Mouse (Mus musculus): ENCODE measurements around the gene Smyd1. TPM values are rescaled to one million over a fixed set of nuclear protein-coding genes. Genes with fewer than 3 reads are reported as not detected.

Smyd1 gene
- total RNA-seq, 2 experiments from 2014 or later: 0.96 to 1.6 TPM

GRCm38 (mm10) chr6:71262142-71262833, 59.7 kb downstream of the Smyd1 start:
- DNase-seq (ENCODE audit: extremely low spot score in 1 of 2, low spot score in 1 of 2): no peak

- DNase-seq (ENCODE audit: extremely low spot score in 1 of 2, low spot score in 1 of 2): no peak
These were observed 61.0 kb downstream of the Smyd1 start for GRCm38 (mm10) chr6:71261060-71261459.

- no peak for DNase-seq (ENCODE audit: extremely low spot score in 1 of 2, low spot score in 1 of 2)
These were observed 61.9 kb downstream of the Smyd1 start for GRCm38 (mm10) chr6:71260051-71260640.

- no peak for DNase-seq (ENCODE audit: extremely low spot score in 1 of 2, low spot score in 1 of 2)
These were observed 62.9 kb downstream of the Smyd1 start for GRCm38 (mm10) chr6:71259166-71259565.

GRCm38 (mm10) chr6:71258562-71258961, 63.5 kb downstream of the Smyd1 start:
- DNase-seq (ENCODE audit: extremely low spot score in 1 of 2, low spot score in 1 of 2): no peak

- DNase-seq (ENCODE audit: extremely low spot score in 1 of 2, low spot score in 1 of 2): no peak
These were observed 64.7 kb downstream of the Smyd1 start for GRCm38 (mm10) chr6:71257375-71257774.

GRCm38 (mm10) chr6:71256166-71256565, 65.9 kb downstream of the Smyd1 start:
- no peak for DNase-seq (ENCODE audit: extremely low spot score in 1 of 2, low spot score in 1 of 2)

- DNase-seq (ENCODE audit: extremely low spot score in 1 of 2, low spot score in 1 of 2): no peak
These were observed 67.6 kb downstream of the Smyd1 start for GRCm38 (mm10) chr6:71254456-71254855.

GRCm38 (mm10) chr6:71250951-71251350, 71.1 kb downstream of the Smyd1 start:
- no peak for DNase-seq (ENCODE audit: extremely low spot score in 1 of 2, low spot score in 1 of 2)

- DNase-seq (ENCODE audit: extremely low spot score in 1 of 2, low spot score in 1 of 2): no peak
These were observed 72.4 kb downstream of the Smyd1 start for GRCm38 (mm10) chr6:71249615-71250014.

- DNase-seq (ENCODE audit: extremely low spot score in 1 of 2, low spot score in 1 of 2): no peak
These were observed 73.6 kb downstream of the Smyd1 start for GRCm38 (mm10) chr6:71248420-71248819.

- DNase-seq (ENCODE audit: extremely low spot score in 1 of 2, low spot score in 1 of 2): no peak
These were observed 78.8 kb downstream of the Smyd1 start for GRCm38 (mm10) chr6:71243258-71243657.

GRCm38 (mm10) chr6:71242811-71243210, 79.2 kb downstream of the Smyd1 start:
- DNase-seq (ENCODE audit: extremely low spot score in 1 of 2, low spot score in 1 of 2): no peak

GRCm38 (mm10) chr6:71240831-71241230, 81.2 kb downstream of the Smyd1 start:
- DNase-seq (ENCODE audit: extremely low spot score in 1 of 2, low spot score in 1 of 2): no peak

GRCm38 (mm10) chr6:71239069-71239750, 82.8 kb downstream of the Smyd1 start:
- DNase-seq (ENCODE audit: extremely low spot score in 1 of 2, low spot score in 1 of 2): no peak

GRCm38 (mm10) chr6:71237031-71237431, 85.0 kb downstream of the Smyd1 start:
- DNase-seq (ENCODE audit: extremely low spot score in 1 of 2, low spot score in 1 of 2): no peak

- DNase-seq (ENCODE audit: extremely low spot score in 1 of 2, low spot score in 1 of 2): no peak
These were observed 85.5 kb downstream of the Smyd1 start for GRCm38 (mm10) chr6:71236506-71236905.

GRCm38 (mm10) chr6:71235944-71236343, 86.1 kb downstream of the Smyd1 start:
- DNase-seq (ENCODE audit: extremely low spot score in 1 of 2, low spot score in 1 of 2): no peak

- no peak for DNase-seq (ENCODE audit: extremely low spot score in 1 of 2, low spot score in 1 of 2)
These were observed 86.9 kb downstream of the Smyd1 start for GRCm38 (mm10) chr6:71235121-71235520.

GRCm38 (mm10) chr6:71227157-71227770, 94.8 kb downstream of the Smyd1 start:
- no peak for DNase-seq (ENCODE audit: extremely low spot score in 1 of 2, low spot score in 1 of 2)

GRCm38 (mm10) chr6:71226544-71226943, 95.5 kb downstream of the Smyd1 start:
- DNase-seq (ENCODE audit: extremely low spot score in 1 of 2, low spot score in 1 of 2): no peak
